Mouse (Mus musculus) layer of hippocampus, adult 11-12 months (tissue): ENCODE results near the gene Lrig2.
"Not testable (repeated sequence)": the region's sequence is repeated elsewhere in the genome, so short reads cannot be mapped to it uniquely, and the experiment has no call there.

Experiments used
- DNase-seq: peaks from one replicate; pipeline ENCODE4 v3.0.0; 2022; ENCODE audit warnings: low spot score

The Lrig2 gene

GRCm38 (mm10) chr3:104431848-104432159 lies 79.9 kb downstream of the Lrig2 start:
- no peak for DNase-seq

GRCm38 (mm10) chr3:104431156-104431847 lies 80.4 kb downstream of the Lrig2 start:
- DNase-seq: no peak

GRCm38 (mm10) chr3:104427354-104427753 lies 84.4 kb downstream of the Lrig2 start:
- DNase-seq: not testable (repeated sequence)

GRCm38 (mm10) chr3:104424346-104424745 lies 87.4 kb downstream of the Lrig2 start:
- DNase-seq: no peak

- DNase-seq: no peak
Observed at GRCm38 (mm10) chr3:104420929-104421328, 90.8 kb downstream of the Lrig2 start.

- no peak for DNase-seq
Observed at GRCm38 (mm10) chr3:104419990-104420389, 91.7 kb downstream of the Lrig2 start.

- no peak for DNase-seq
Observed at GRCm38 (mm10) chr3:104416806-104417205, 94.9 kb downstream of the Lrig2 start.

GRCm38 (mm10) chr3:104412482-104412881 lies 99.2 kb downstream of the Lrig2 start:
- no peak for DNase-seq

- no peak for DNase-seq
Observed at GRCm38 (mm10) chr3:104407506-104407905, 104.2 kb downstream of the Lrig2 start.

GRCm38 (mm10) chr3:104403582-104403981 lies 108.1 kb downstream of the Lrig2 start:
- DNase-seq: no peak

GRCm38 (mm10) chr3:104401176-104401575 lies 110.5 kb downstream of the Lrig2 start:
- DNase-seq: no peak

- no peak for DNase-seq
Observed at GRCm38 (mm10) chr3:104400126-104400525, 111.6 kb downstream of the Lrig2 start.

GRCm38 (mm10) chr3:104399296-104400045 lies 112.2 kb downstream of the Lrig2 start:
- no peak for DNase-seq

- DNase-seq: no peak
Observed at GRCm38 (mm10) chr3:104397316-104397715, 114.4 kb downstream of the Lrig2 start.

GRCm38 (mm10) chr3:104396736-104397081 lies 115.0 kb downstream of the Lrig2 start:
- DNase-seq: no peak

GRCm38 (mm10) chr3:104396067-104396735 lies 115.5 kb downstream of the Lrig2 start:
- DNase-seq: peak; percentile 45

- DNase-seq: no peak
Observed at GRCm38 (mm10) chr3:104390072-104390471, 121.6 kb downstream of the Lrig2 start.

GRCm38 (mm10) chr3:104389449-104389848 lies 122.3 kb downstream of the Lrig2 start:
- no peak for DNase-seq

- DNase-seq: peak; percentile 9
Observed at GRCm38 (mm10) chr3:104385587-104385986, 126.1 kb downstream of the Lrig2 start.

GRCm38 (mm10) chr3:104383681-104384341 lies 127.9 kb downstream of the Lrig2 start:
- peak; percentile 35 for DNase-seq

GRCm38 (mm10) chr3:104378228-104378627 lies 133.5 kb downstream of the Lrig2 start:
- DNase-seq: no peak

GRCm38 (mm10) chr3:104373907-104374306 lies 137.8 kb downstream of the Lrig2 start:
- no peak for DNase-seq

GRCm38 (mm10) chr3:104372374-104372773 lies 139.3 kb downstream of the Lrig2 start:
- no peak for DNase-seq
